Mouse (Mus musculus) bone marrow, adult 2 months (tissue): ENCODE measurements around the gene Agr3. TPM values are rescaled to one million over a fixed set of nuclear protein-coding genes. Genes with fewer than 3 reads are reported as not detected.

Experiments
- H3K27ac ChIP-seq: fragments of 200-500 bp; 2 replicates; pipeline ENCODE4 v1.5.1; 2012; ENCODE audit warnings: low read depth, mild to moderate bottlenecking, control low read depth, inconsistent platforms, low read length; ENCODE audit not compliant: control insufficient read depth, poor library complexity, insufficient read depth
- H3K4me1 ChIP-seq: fragments of 200-500 bp; 2 replicates; pipeline ENCODE4 v1.6.1; 2011; ENCODE audit warnings: low read length; ENCODE audit not compliant: control insufficient read depth, insufficient read depth
- H3K4me3 ChIP-seq: fragments of 200-500 bp; replicated peaks from 2 replicates; pipeline ENCODE3; 2011; ENCODE audit warnings: mild to moderate bottlenecking, low read depth, low read length, control low read depth; ENCODE audit not compliant: control insufficient read depth
- CTCF ChIP-seq: fragments of 200-500 bp; IDR thresholded peaks from 2 replicates; pipeline ENCODE4 v1.5.1; 2011; ENCODE audit warnings: low read length, control low read depth; ENCODE audit not compliant: control insufficient read depth, insufficient read depth
- POLR2A ChIP-seq: fragments of 200-500 bp; IDR thresholded peaks from 2 replicates; pipeline ENCODE4 v1.6.1; 2011; ENCODE audit warnings: low read depth, mild to moderate bottlenecking, control low read depth, low read length, borderline replicate concordance; ENCODE audit not compliant: control insufficient read depth
- WGBS: fragments of 180-500 bp; shearing (Covaris S2); methylation state at CpG from one replicate; pipeline ENCODE4 v1.1.7; 2018; 5-methylcytosine and 5-hydroxymethylcytosine counted together
- polyA plus RNA-seq: library from polyadenylated mRNA; stranded (reverse); fragments of >200 nt; gene quantifications from 2 replicates; pipeline ENCODE4 v1.2.4, GENCODE M21; 2011; ENCODE audit warnings: low replicate concordance; ENCODE audit not compliant: missing spikeins, insufficient read depth, insufficient read length

Gene Agr3
- polyA plus RNA-seq, 1 experiment, result not detected

DNA sequence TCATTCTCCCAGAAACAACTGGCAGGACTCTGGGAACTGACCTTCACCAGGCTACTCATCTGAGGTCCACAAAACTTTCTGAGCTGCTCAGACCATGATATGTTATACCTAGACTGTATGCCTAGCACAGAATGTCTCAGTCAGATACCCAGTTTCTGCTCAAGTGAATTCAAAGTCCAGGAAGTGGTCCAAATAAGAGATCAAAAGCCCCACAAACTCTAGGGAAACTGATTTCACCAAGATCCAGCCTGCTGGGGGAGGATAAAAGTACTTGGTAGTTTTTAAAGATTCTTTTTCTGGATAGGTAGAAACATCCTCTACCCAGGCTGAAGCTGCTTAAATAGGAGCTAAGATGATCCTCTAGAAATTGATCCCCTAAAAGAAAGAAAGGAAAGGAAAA, 9.6 kb upstream of the Agr3 start:
- no peak overlapping the region for H3K27ac ChIP-seq
- H3K4me3 ChIP-seq, result no peak overlapping the region
- no peaks in the 10 kb centered on the region for H3K4me1 ChIP-seq
- TF ChIP-seq CTCF, result no peak
- TF ChIP-seq POLR2A, result no peak

DNA sequence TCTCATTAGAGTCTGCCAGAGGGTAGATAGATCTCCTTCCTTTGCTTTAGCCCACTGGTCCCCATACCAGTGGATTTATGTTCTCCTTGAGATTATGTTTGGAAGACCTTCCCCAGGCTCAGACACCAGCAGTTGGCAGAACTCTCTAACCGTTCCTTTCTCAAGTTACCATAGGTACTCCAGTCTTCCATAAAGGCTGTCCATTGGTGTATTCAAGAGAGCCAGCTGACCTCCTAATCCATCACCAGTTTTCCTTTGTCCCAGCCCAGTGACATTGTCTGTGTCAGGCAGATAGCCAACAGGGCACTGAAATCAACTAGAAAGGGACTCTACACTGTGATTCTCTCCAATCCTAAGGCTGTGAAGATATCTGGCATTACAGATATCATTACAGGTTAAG, 9.0 kb upstream of the Agr3 start:
- WGBS, result 83% methylated on average over 1 of the region's 1 CpGs
- Histone ChIP-seq H3K4me3 (no peak overlapping the region), H3K4me1 (no peaks in the 10 kb centered on the region), H3K27ac (no peak overlapping the region)
- no peak for TF ChIP-seq POLR2A
- TF ChIP-seq CTCF, result no peak

DNA sequence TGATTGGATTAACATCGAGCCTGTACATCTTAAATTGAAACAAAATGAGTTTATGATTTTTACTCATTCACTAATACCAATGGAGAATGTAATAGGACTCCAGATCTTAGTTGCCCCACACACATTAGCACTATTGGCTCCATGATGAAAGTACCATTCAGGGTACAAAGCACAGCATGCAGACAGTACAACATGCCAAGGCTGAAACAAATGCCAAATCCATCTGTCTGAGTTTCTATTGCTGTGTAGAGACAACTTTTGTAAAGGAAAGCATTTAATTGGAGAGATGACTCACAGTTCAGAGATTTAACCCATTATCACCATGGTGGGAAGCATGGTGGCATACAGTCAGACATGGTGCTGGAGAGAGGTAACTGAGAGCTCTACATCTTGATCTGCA, 7.4 kb upstream of the Agr3 start:
- H3K4me3 ChIP-seq, result no peak overlapping the region
- WGBS, result 60% methylated on average over 1 of the region's 1 CpGs
- no peaks in the 10 kb centered on the region for H3K4me1 ChIP-seq
- no peak overlapping the region for H3K27ac ChIP-seq
- no peak for TF ChIP-seq CTCF
- TF ChIP-seq POLR2A, result no peak

DNA sequence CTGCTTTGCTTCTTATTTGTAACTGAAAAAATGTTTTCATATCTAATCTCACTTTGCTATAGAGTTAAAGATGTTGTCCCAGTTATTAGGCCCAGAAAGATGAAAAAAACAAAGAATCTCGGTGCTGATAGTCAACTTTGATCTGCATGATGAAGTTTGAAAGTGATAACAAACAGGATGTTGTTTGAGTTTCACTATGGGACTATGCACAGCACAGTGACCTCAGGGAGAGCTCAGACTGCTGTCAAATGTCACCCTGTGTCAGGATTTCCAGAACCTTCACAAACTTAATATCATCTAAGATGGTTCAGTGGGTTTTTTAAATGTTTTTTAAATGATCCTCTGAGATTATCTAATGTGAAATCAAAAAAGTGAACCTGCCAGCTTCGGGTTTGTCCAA, 2.4 kb downstream of the Agr3 start:
- Histone ChIP-seq H3K4me3 (no peak overlapping the region), H3K27ac (no peak overlapping the region), H3K4me1 (no peaks in the 10 kb centered on the region)
- no peak for TF ChIP-seq CTCF
- TF ChIP-seq POLR2A, result no peak
- 48% methylated on average over 2 of the region's 2 CpGs for WGBS

DNA sequence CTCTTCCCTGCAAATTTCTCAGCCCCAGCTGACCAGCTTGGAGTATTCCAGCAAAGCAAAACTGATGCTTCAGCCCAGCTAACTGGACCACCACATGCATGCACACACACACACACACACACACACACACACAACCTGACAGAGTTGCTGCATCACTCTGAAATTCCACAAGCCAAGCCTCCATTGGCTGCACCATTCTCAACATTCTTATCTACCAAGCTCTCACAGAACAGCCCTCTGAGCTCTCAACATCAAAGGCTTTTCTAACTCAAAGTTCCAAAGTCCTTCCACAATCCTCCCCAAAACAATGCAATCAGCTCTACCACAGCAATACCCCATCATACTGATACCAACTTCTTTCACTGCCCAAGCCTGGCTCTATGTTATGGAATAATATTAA, 7.4 kb downstream of the Agr3 start:
- H3K27ac ChIP-seq, result no peak overlapping the region
- no peaks in the 10 kb centered on the region for H3K4me1 ChIP-seq
- H3K4me3 ChIP-seq, result no peak overlapping the region
- TF ChIP-seq POLR2A (no peak), CTCF (no peak)

DNA sequence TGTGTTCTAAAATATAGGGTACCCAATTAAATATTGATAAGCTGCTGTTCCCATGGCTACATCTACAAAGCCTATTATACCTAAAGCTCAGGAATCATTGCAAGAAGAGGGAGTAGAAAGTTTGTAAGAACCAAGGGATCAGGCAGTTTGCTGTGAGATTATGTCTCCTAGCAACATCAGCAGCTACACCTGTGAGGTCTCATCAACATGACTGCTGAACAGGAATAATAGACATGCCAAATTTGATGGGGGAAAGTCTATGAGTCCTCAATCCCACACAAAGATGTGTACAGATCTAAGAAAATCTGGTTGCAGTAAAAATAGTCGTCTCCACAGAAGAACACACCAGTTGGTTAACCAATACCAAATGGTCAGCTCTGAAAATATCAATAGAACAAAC, 26.3 kb downstream of the Agr3 start:
- WGBS, result 75% methylated on average over 1 of the region's 1 CpGs
- TF ChIP-seq CTCF, result no peak
- TF ChIP-seq POLR2A, result no peak
- Histone ChIP-seq H3K4me3 (no peak overlapping the region), H3K27ac (no peak overlapping the region), H3K4me1 (no peaks in the 10 kb centered on the region)

DNA sequence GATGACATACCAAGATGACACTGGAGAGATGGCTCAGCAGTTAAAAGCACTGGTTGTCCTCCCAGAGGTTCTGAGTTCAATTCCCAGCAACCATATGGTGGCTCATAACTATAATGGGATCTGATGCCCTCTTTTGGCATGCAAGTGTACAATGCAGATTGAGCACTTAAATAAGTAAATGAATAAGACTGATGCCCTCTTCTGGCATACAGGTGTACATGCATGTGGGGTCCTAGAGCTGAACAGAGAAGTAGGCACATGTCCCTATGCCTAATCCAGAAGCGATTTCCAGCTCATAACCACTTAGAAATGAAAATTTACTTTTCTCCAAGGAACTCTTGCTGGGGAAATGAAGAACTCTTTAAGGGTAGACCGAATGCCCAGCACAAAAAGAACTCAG, 31.8 kb downstream of the Agr3 start:
- TF ChIP-seq CTCF, result no peak
- TF ChIP-seq POLR2A, result no peak
- no peak overlapping the region for H3K27ac ChIP-seq
- WGBS, result 58% methylated on average over 2 of the region's 2 CpGs
- no peaks in the 10 kb centered on the region for H3K4me1 ChIP-seq
- no peak overlapping the region for H3K4me3 ChIP-seq

DNA sequence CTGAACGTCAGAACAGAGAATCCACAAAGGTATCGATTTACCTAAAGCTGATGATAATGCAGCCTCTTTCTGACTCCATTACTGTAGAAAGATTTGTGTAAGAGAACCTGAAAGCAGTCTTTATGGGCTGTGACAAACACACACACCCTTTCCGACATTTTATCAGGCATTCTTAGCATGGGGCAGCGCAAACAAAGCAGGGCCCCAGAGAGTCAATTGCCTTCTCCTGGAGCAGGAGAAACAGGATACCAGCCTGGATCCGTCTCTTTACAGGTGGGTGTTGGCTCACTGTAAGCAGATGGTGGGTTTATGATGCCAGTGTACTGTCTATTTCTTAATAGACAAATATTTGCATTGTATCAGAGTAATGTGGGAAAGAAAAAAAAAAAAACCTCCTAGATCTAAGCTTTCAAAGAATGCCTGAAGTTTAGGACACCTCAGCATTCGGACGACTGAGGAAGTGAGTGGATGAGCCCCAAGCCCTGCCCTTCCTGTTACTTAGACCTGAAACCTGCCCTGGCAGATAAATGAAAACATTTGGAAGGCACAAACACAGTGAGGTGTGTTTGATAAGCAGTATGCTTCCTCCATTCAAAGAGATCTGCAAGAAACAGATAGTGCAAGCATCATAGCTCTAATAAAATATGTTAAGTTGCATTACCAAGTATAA, 40.8 kb downstream of the Agr3 start:
- Histone ChIP-seq H3K27ac (no peak overlapping the region), H3K4me1 (no peaks in the 10 kb centered on the region), H3K4me3 (no peak overlapping the region)
- TF ChIP-seq POLR2A, result no peak
- no peak for TF ChIP-seq CTCF
- 69% methylated on average over 7 of the region's 7 CpGs for WGBS

DNA sequence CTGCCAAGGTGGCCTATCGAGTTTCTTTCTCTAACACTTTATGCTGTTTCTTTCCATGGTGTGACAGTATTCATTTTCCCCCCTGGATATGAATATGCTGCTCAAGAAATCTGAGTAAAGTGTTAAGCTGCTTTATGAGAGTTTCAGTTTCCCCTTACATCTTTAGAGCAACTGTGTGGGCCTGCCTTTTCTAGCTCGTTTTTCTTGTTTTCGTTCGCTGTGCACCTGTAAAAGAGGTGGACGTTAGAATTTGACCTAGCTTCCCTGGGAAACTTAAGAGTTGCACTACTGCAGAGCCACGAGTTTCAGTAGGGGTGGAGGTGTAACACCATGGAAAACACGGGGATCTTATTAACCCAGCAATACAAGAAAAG, 41.3 kb downstream of the Agr3 start:
- H3K4me3 ChIP-seq, result no peak overlapping the region
- TF ChIP-seq CTCF (no peak), POLR2A (no peak)
- H3K4me1 ChIP-seq, result no peaks in the 10 kb centered on the region
- H3K27ac ChIP-seq, result no peak overlapping the region
- 67% methylated on average over 7 of the region's 7 CpGs for WGBS
